Mouse (Mus musculus): ENCODE results near the gene Lrp1. TPM values are rescaled to one million over a fixed set of nuclear protein-coding genes. Genes with fewer than 3 reads are reported as not detected.

Gene Lrp1
- polyA plus RNA-seq, 1 experiment from 2014 or later: 117 TPM

DNA sequence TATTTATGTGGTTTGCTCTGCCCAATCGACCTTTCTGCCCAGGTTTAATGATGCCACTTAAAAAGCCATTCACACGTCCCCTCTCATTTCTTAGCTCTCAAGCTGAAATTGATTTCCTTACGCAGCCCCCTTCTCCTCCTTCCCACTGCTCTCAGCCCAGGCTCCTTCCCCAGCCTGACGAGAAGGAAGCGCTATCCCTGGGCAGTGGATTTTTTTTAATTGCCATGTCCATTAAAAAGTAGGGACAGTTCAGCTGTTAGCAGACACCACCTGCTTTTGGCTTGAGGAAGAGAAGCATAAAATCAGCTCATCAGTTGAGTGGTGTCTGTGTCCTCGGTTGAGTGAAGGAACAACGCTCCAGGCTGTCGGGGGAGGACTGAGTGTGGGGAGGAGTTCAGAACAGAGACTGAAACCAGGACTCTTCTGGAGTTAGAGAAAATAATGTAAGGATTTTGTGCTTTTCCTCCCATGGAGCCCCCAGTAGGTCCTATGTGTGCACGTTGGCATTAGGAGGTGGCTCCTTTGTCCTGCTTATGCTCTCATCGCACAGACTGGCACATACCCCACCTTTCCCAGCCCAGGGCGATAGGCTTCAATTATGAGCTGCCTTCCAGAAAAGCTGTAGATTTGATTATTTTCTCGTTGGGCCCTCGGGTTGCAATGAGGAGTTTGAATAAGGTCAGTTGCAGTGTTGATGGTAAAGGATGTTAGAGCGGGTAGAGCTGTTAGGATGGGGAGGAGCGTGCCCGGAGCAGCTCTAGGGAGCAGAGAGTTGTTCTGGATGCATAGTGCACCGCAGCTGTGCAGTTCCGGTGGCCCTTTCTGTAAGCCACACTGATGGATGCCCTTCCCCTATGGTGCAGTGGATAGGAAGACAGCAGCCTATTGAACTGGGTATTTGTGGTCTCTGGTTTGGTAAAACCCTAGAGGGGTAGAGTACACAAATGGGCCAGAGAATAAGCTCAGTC is 130.5 kb downstream of the Lrp1 start:
- H3K9me3 ChIP-seq: no peaks in the 10 kb centered on the region
- H3K27ac ChIP-seq: peak overlapping the region; percentile 65
- WGBS: 72% methylated on average over 18 of the region's 18 CpGs
- H3K4me1 ChIP-seq: peaks cover 9% of the 10 kb centered on the region; the same call in 1 of the 2 replicates
- H3K9ac ChIP-seq: no peak overlapping the region
- no peaks in the 10 kb centered on the region for H3K27me3 ChIP-seq (replicated peaks)
- H3K4me2 ChIP-seq: no peak overlapping the region
- peaks cover 23% of the 10 kb centered on the region for H3K36me3 ChIP-seq (replicated peaks)
- H3K4me3 ChIP-seq: no peak overlapping the region
- ATAC-seq (replicated peaks): peak; percentile 27; the same call in 1 of the 2 replicates

DNA sequence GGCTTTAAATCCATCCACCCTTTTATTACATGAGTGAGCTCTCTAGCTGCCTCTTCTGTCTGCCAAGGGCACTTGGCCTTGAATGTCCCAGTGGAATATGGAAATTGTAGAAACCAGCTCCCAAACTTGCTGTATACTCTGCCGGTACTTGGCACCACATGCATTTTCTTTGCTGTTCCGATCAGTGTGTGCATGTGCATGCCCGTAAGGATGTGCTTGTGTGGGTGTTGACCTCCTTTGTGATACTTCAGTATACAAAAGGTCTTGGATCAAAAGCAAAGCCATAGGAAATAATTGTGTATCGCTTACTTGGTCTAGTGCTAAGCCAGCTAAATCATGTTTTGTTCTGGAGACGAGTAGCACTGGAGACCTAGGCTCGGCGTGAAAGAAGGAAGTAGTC is 132.1 kb downstream of the Lrp1 start:
- no peak for ATAC-seq (replicated peaks)
- H3K36me3 ChIP-seq (replicated peaks): peaks cover 24% of the 10 kb centered on the region
- H3K4me2 ChIP-seq: no peak overlapping the region
- H3K27me3 ChIP-seq (replicated peaks): no peaks in the 10 kb centered on the region
- peaks cover 9% of the 10 kb centered on the region; the same call in 1 of the 2 replicates for H3K4me1 ChIP-seq
- no peak overlapping the region for H3K4me3 ChIP-seq
- no peaks in the 10 kb centered on the region for H3K9me3 ChIP-seq
- no peak overlapping the region for H3K27ac ChIP-seq
- WGBS: 87% methylated on average over 7 of the region's 7 CpGs
- no peak overlapping the region for H3K9ac ChIP-seq

Other genes starting within 250 kb of the Lrp1 start
- gene R3hdm2, start 240.8 kb downstream of the Lrp1 start, polyA plus RNA-seq (2015; fragmentation: Nextera tagmentation; extraction: Ambion mirVana): 39.7 and 43.6 TPM in 2 replicates
- 1.4 and 2.4 TPM in 2 replicates for gene Stac3, start 119.5 kb downstream of the Lrp1 start, polyA plus RNA-seq (2015; fragmentation: Nextera tagmentation; extraction: Ambion mirVana)
- gene Ndufa4l2, start 106.2 kb downstream of the Lrp1 start, polyA plus RNA-seq (2015; fragmentation: Nextera tagmentation; extraction: Ambion mirVana): 22.1 and 23.1 TPM in 2 replicates
- gene Shmt2, start 98.7 kb downstream of the Lrp1 start, polyA plus RNA-seq (2015; fragmentation: Nextera tagmentation; extraction: Ambion mirVana): 49.4 and 50.7 TPM in 2 replicates
- 93.7 and 114 TPM in 2 replicates for gene Nxph4, start 86.6 kb downstream of the Lrp1 start, polyA plus RNA-seq (2015; fragmentation: Nextera tagmentation; extraction: Ambion mirVana)
- 5.8 and 5.9 TPM in 2 replicates for gene Stat6, start 21.8 kb upstream of the Lrp1 start, polyA plus RNA-seq (2015; fragmentation: Nextera tagmentation; extraction: Ambion mirVana)
- 3.3 and 3.7 TPM in 2 replicates for gene Nemp1, start 45.8 kb upstream of the Lrp1 start, polyA plus RNA-seq (2015; fragmentation: Nextera tagmentation; extraction: Ambion mirVana)
- 1.9 and 2.6 TPM in 2 replicates for gene Nab2, start 47.4 kb upstream of the Lrp1 start, polyA plus RNA-seq (2015; fragmentation: Nextera tagmentation; extraction: Ambion mirVana)
- gene Myo1a, start 84.0 kb upstream of the Lrp1 start, polyA plus RNA-seq (2015; fragmentation: Nextera tagmentation; extraction: Ambion mirVana): 0.25 and 0.46 TPM in 2 replicates
- 0.36 TPM in 1 of 2 replicates, not detected in the other for gene Tac2, start 103.3 kb upstream of the Lrp1 start, polyA plus RNA-seq (2015; fragmentation: Nextera tagmentation; extraction: Ambion mirVana)
- 4.0 and 4.2 TPM in 2 replicates for gene Zbtb39, start 118.4 kb upstream of the Lrp1 start, polyA plus RNA-seq (2015; fragmentation: Nextera tagmentation; extraction: Ambion mirVana)
- gene Gpr182, start 130.6 kb upstream of the Lrp1 start, polyA plus RNA-seq (2015; fragmentation: Nextera tagmentation; extraction: Ambion mirVana): 1.2 and 1.8 TPM in 2 replicates
- not detected in 2 replicates for gene Rdh1, start 138.6 kb upstream of the Lrp1 start, polyA plus RNA-seq (2015; fragmentation: Nextera tagmentation; extraction: Ambion mirVana)
- gene Rdh16f1, start 138.6 kb upstream of the Lrp1 start, polyA plus RNA-seq (2015; fragmentation: Nextera tagmentation; extraction: Ambion mirVana): not detected in 2 replicates
- gene Rdh9, start 155.2 kb upstream of the Lrp1 start, polyA plus RNA-seq (2015; fragmentation: Nextera tagmentation; extraction: Ambion mirVana): 0.12 and 0.31 TPM in 2 replicates
- gene Rdh16, start 180.0 kb upstream of the Lrp1 start, polyA plus RNA-seq (2015; fragmentation: Nextera tagmentation; extraction: Ambion mirVana): not detected in 2 replicates
- not detected in 2 replicates for gene Rdh19, start 228.8 kb upstream of the Lrp1 start, polyA plus RNA-seq (2015; fragmentation: Nextera tagmentation; extraction: Ambion mirVana)
- gene Rdh16f2, start 245.3 kb upstream of the Lrp1 start, polyA plus RNA-seq (2015; fragmentation: Nextera tagmentation; extraction: Ambion mirVana): not detected in 2 replicates